Mouse (Mus musculus): Measurements from ENCODE around the gene Trim59. TPM values are rescaled to one million over a fixed set of nuclear protein-coding genes. Genes with fewer than 3 reads are reported as not detected.

The Trim59 gene
- polyA plus RNA-seq, 1 experiment: 133 TPM

DNA sequence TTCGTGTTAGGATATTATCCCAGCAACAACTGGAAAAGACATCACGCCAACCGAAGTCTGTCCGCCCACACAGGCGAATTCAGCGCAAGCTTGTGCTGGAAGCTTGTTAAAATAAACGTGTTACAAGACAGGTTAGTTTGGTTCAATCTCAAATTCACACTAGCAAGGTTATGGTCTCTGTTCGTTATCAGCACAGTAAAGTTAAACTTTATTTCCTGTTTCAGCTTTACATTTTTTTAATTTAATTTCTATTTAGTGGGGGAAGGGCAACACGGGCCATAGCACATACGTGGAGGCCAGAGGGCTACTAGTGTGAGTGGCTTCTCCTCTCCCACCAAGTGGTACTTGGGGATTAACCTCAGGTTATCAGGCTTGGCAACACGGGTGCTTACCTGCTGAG is 7.3 kb upstream of the Trim59 start:
- Histone ChIP-seq H3K9me3 (replicated peaks; ENCODE audit: control insufficient read depth, insufficient read depth, low read length, poor library complexity, severe bottlenecking) (no peaks in the 10 kb centered on the region), H3K27ac (ENCODE audit: insufficient read depth, low read length) (no peak overlapping the region), H3K4me1 (ENCODE audit: control insufficient read depth, insufficient read depth, low read length) (no peaks in the 10 kb centered on the region), H3K9ac (ENCODE audit: low read depth, poor library complexity, severe bottlenecking) (no peak overlapping the region), H3K4me3 (ENCODE audit: low read depth, low read length) (no peak overlapping the region), H3K27me3 (ENCODE audit: control insufficient read depth, insufficient read depth, low read length, poor library complexity, severe bottlenecking) (no peaks in the 10 kb centered on the region), H3K36me3 (ENCODE audit: control insufficient read depth, insufficient read depth, low read length, poor library complexity, severe bottlenecking) (no peaks in the 10 kb centered on the region)
- no peak for TF ChIP-seq CTCF (IDR thresholded peaks at IDR 0.05; ENCODE audit: low read depth, low read length)

DNA sequence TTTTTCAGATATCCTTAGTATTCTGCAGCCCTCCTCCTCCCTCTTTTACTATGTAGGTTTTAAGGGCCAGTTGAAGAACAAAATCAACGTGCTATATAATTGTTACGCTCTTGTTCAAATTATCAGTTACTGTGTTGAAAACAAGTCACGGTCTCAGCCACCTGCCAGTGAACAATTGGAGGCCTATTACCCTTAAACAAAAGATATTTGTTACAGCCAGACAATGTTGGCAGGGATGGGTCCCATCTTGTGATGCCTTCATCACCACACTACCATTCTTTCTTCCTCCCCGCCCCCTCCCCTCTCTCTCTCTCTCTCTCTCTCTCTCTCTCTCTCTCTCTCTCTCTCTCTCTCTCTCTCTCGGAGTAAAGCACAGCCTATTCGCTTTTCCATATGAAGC is 4.5 kb upstream of the Trim59 start:
- TF ChIP-seq EP300 (IDR thresholded peaks at IDR 0.05; ENCODE audit: insufficient read depth, low read depth, low read length): no peak
- no peak for TF ChIP-seq CTCF (IDR thresholded peaks at IDR 0.05; ENCODE audit: low read depth, low read length)
- no peak for TF ChIP-seq POLR2A (IDR thresholded peaks at IDR 0.05; ENCODE audit: insufficient read depth, low read length)
- H3K4me3 ChIP-seq (ENCODE audit: low read depth, low read length): no peak overlapping the region
- no peaks in the 10 kb centered on the region for H3K36me3 ChIP-seq (ENCODE audit: control insufficient read depth, insufficient read depth, low read length, poor library complexity, severe bottlenecking)
- no peaks in the 10 kb centered on the region for H3K4me1 ChIP-seq (ENCODE audit: control insufficient read depth, insufficient read depth, low read length)
- no peak overlapping the region for H3K9ac ChIP-seq (ENCODE audit: low read depth, poor library complexity, severe bottlenecking)
- H3K27me3 ChIP-seq (ENCODE audit: control insufficient read depth, insufficient read depth, low read length, poor library complexity, severe bottlenecking): no peaks in the 10 kb centered on the region
- H3K9me3 ChIP-seq (replicated peaks; ENCODE audit: control insufficient read depth, insufficient read depth, low read length, poor library complexity, severe bottlenecking): no peaks in the 10 kb centered on the region
- H3K27ac ChIP-seq (ENCODE audit: insufficient read depth, low read length): no peak overlapping the region

DNA sequence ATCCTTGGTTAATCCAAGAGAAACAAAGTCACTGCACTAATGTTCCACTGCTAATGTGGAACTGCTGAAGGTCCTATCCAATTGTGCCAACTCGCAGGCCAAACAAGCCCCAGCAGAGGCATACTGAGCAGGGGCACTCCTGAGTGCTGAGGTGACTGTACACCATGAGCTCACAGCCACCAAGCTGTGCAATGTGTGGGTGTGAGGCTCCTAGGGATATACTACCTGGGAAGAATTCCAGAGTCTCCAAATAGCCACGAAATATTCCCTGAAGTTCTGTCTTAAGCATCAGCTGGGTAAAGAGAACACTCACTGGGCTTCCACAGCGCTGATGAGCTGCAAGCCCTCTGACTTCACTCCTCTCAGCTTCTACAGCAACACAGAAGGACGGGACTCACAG is 3.1 kb upstream of the Trim59 start:
- no peak overlapping the region for H3K27ac ChIP-seq (ENCODE audit: insufficient read depth, low read length)
- TF ChIP-seq EP300 (IDR thresholded peaks at IDR 0.05; ENCODE audit: insufficient read depth, low read depth, low read length): no peak
- no peak for TF ChIP-seq POLR2A (IDR thresholded peaks at IDR 0.05; ENCODE audit: insufficient read depth, low read length)
- TF ChIP-seq CTCF (IDR thresholded peaks at IDR 0.05; ENCODE audit: low read depth, low read length): no peak
- H3K27me3 ChIP-seq (ENCODE audit: control insufficient read depth, insufficient read depth, low read length, poor library complexity, severe bottlenecking): no peaks in the 10 kb centered on the region
- no peak overlapping the region for H3K4me3 ChIP-seq (ENCODE audit: low read depth, low read length)
- H3K36me3 ChIP-seq (ENCODE audit: control insufficient read depth, insufficient read depth, low read length, poor library complexity, severe bottlenecking): peaks cover 7% of the 10 kb centered on the region
- no peak overlapping the region for H3K9ac ChIP-seq (ENCODE audit: low read depth, poor library complexity, severe bottlenecking)
- H3K9me3 ChIP-seq (replicated peaks; ENCODE audit: control insufficient read depth, insufficient read depth, low read length, poor library complexity, severe bottlenecking): no peaks in the 10 kb centered on the region
- no peaks in the 10 kb centered on the region for H3K4me1 ChIP-seq (ENCODE audit: control insufficient read depth, insufficient read depth, low read length)

DNA sequence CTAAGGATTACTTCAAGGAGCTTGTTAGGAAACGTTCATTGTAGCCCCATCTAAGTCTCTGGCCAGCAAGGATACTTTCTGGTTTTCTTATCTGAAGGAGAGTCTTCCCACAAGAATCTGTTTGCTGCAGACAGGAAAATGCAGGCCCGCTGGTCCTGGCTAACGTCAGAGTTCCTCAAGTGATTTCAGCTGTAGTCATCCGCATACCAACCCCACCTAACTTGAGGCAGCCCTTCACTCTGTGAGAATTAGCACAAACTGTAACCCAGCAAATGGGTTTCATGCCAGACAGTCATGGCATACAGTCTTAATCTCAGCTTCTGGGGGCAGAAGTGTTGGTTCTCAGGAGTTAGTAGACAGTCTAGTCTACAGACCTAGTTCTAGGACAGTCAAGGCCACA is 2.0 kb upstream of the Trim59 start:
- Histone ChIP-seq H3K27ac (ENCODE audit: insufficient read depth, low read length) (no peak overlapping the region), H3K4me1 (ENCODE audit: control insufficient read depth, insufficient read depth, low read length) (no peaks in the 10 kb centered on the region), H3K9me3 (replicated peaks; ENCODE audit: control insufficient read depth, insufficient read depth, low read length, poor library complexity, severe bottlenecking) (no peaks in the 10 kb centered on the region), H3K36me3 (ENCODE audit: control insufficient read depth, insufficient read depth, low read length, poor library complexity, severe bottlenecking) (peaks cover 16% of the 10 kb centered on the region), H3K27me3 (ENCODE audit: control insufficient read depth, insufficient read depth, low read length, poor library complexity, severe bottlenecking) (no peaks in the 10 kb centered on the region), H3K9ac (ENCODE audit: low read depth, poor library complexity, severe bottlenecking) (no peak overlapping the region), H3K4me3 (ENCODE audit: low read depth, low read length) (no peak overlapping the region)
- TF ChIP-seq CTCF (IDR thresholded peaks at IDR 0.05; ENCODE audit: low read depth, low read length) (no peak), POLR2A (IDR thresholded peaks at IDR 0.05; ENCODE audit: insufficient read depth, low read length) (no peak), EP300 (IDR thresholded peaks at IDR 0.05; ENCODE audit: insufficient read depth, low read depth, low read length) (no peak)

DNA sequence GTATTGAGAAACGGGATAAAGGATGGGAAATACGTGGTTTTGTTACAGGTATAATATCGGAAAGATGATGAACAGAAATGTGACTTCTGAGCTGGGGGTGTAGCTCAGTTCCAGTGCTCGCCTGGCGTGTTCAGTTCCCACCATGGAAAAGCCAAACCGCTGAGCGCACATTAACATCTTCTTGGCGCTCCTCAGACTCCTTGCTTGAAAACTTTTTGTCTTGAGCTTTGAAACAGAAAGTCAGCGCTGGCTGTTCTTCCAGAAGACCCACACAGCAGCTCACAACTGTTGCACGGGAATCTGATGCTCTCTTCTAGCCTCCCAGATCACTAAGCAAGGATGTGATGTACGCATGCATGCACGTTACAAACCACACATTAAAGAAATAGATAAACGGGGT is 1.2 kb upstream of the Trim59 start:
- H3K27ac ChIP-seq (ENCODE audit: insufficient read depth, low read length): no peak overlapping the region; the same call in 1 of the 2 replicates

DNA sequence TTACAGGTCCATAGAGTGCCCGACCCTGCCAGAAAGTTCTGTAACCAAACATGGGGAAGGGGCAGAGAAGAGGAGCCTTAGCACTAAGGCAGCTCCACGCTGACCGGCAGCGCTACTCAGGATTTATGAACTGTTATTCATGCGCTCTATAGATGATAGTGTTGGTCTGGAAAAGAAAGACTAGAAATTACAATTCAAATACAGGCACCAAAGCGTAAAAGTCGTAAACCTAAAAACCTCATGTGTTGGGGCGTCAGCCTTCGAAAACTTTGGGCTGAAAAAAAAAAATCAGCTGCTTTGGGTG is 797 bp upstream of the Trim59 start:
- no peaks in the 10 kb centered on the region for H3K4me1 ChIP-seq (ENCODE audit: control insufficient read depth, insufficient read depth, low read length)
- H3K4me3 ChIP-seq (ENCODE audit: low read depth, low read length): peak overlapping the region; percentile 95
- peaks cover 23% of the 10 kb centered on the region for H3K36me3 ChIP-seq (ENCODE audit: control insufficient read depth, insufficient read depth, low read length, poor library complexity, severe bottlenecking)
- H3K27me3 ChIP-seq (ENCODE audit: control insufficient read depth, insufficient read depth, low read length, poor library complexity, severe bottlenecking): no peaks in the 10 kb centered on the region
- no peak for TF ChIP-seq CTCF (IDR thresholded peaks at IDR 0.05; ENCODE audit: low read depth, low read length)
- H3K27ac ChIP-seq (ENCODE audit: insufficient read depth, low read length): peak overlapping the region; percentile 81
- H3K9me3 ChIP-seq (replicated peaks; ENCODE audit: control insufficient read depth, insufficient read depth, low read length, poor library complexity, severe bottlenecking): no peaks in the 10 kb centered on the region; the same call in 1 of the 2 replicates
- peak overlapping the region; percentile 97 for H3K9ac ChIP-seq (ENCODE audit: low read depth, poor library complexity, severe bottlenecking)

More for the DNA sequence above, 1.2 kb upstream of the Trim59 start:
- no peaks in the 10 kb centered on the region for H3K4me1 ChIP-seq (ENCODE audit: control insufficient read depth, insufficient read depth, low read length)
- H3K4me3 ChIP-seq (ENCODE audit: low read depth, low read length): peak overlapping the region; percentile 32
- TF ChIP-seq EP300 (IDR thresholded peaks at IDR 0.05; ENCODE audit: insufficient read depth, low read depth, low read length) (no peak), POLR2A (IDR thresholded peaks at IDR 0.05; ENCODE audit: insufficient read depth, low read length) (no peak), CTCF (IDR thresholded peaks at IDR 0.05; ENCODE audit: low read depth, low read length) (no peak)
- H3K9me3 ChIP-seq (replicated peaks; ENCODE audit: control insufficient read depth, insufficient read depth, low read length, poor library complexity, severe bottlenecking): no peaks in the 10 kb centered on the region; the same call in 1 of the 2 replicates
- no peaks in the 10 kb centered on the region for H3K27me3 ChIP-seq (ENCODE audit: control insufficient read depth, insufficient read depth, low read length, poor library complexity, severe bottlenecking)
- H3K9ac ChIP-seq (ENCODE audit: low read depth, poor library complexity, severe bottlenecking): peak overlapping the region; percentile 97
- peaks cover 19% of the 10 kb centered on the region for H3K36me3 ChIP-seq (ENCODE audit: control insufficient read depth, insufficient read depth, low read length, poor library complexity, severe bottlenecking)
